Mouse (Mus musculus) fat pad, adult 2 months (tissue): ENCODE results near the gene Clec2d.
A peak's percentile ranks its signal among the peaks of the same experiment; 100 is the strongest.

Source experiments
- DNase-seq: peaks from one replicate; pipeline ENCODE4 v3.0.0-alpha.2; 2011; ENCODE audit warnings: low read depth, low spot score; ENCODE audit errors: extremely low read depth

Gene Clec2d

GRCm38 (mm10) chr6:129223611-129224010, 43.2 kb downstream of the Clec2d start:
- DNase-seq, result no peak

- no peak for DNase-seq
Observed at GRCm38 (mm10) chr6:129224090-129224489, 43.7 kb downstream of the Clec2d start.

GRCm38 (mm10) chr6:129225078-129225477, 44.7 kb downstream of the Clec2d start:
- DNase-seq, result no peak

GRCm38 (mm10) chr6:129228935-129229773, 48.7 kb downstream of the Clec2d start:
- DNase-seq, result no peak

- no peak for DNase-seq
Observed at GRCm38 (mm10) chr6:129229774-129230578, 49.6 kb downstream of the Clec2d start.

GRCm38 (mm10) chr6:129232005-129232841, 51.8 kb downstream of the Clec2d start:
- no peak for DNase-seq

- DNase-seq, result peak; percentile 87
Observed at GRCm38 (mm10) chr6:129232842-129233205, 52.4 kb downstream of the Clec2d start.

- no peak for DNase-seq
Observed at GRCm38 (mm10) chr6:129233366-129233954, 53.0 kb downstream of the Clec2d start.

GRCm38 (mm10) chr6:129233955-129234369, 53.5 kb downstream of the Clec2d start:
- DNase-seq, result no peak

GRCm38 (mm10) chr6:129234456-129235360, 54.3 kb downstream of the Clec2d start:
- no peak for DNase-seq

GRCm38 (mm10) chr6:129235855-129236461, 55.5 kb downstream of the Clec2d start:
- DNase-seq, result peak; percentile 88
